Mouse (Mus musculus) 416B (cell line): Measurements from ENCODE around the gene Hoxb6.
A peak's percentile ranks its signal among the peaks of the same experiment; 100 is the strongest.

Experiments
- DNase-seq: peaks from one replicate; pipeline ENCODE4 v3.0.0; 2011; ENCODE audit warnings: low read depth

Gene Hoxb6

DNA sequence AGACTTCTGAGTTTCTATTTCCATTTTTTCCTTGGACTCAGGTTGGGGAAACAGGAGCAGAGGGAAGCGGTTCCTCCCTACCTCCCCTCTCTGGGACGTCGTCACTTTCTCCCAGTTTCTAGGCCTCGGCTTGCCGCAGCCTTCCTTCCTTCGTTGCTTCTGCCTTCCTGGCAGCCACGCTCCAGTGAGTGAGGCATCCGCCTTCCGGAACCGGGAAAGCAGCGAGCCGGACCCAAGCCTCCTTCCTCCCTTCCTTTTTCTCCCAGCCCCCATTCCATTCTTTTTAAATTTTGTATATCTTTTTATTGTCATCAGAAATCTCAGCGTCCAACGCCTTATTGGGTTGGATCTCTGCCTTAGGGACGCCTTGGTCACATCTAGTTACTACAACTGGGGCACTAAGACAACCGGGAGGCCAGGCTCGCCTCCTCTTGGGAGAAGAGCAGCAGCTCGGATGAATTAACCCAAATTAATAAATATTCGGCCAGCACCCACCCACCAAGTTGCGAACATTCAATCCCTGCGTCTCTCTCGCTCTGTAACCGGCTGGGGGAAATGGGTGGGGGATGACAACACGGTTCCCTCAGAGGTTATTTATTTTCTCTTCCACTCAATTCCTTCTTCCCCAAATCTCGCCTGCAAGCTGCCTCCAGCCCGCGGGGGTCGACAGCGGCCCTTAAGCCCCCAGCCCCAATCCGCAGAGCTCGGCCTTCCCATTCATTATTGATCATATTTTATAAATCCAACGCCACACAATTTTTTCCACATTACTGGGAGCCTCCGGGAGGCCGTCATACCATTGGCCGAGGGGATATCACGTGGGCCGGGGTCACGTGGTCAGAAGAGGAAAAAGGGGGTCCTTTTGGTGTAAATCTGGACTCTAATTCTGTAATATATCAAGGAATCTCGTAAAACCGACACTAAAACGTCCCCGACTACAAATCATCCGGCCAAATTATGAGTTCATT is 6.2 kb upstream of the Hoxb6 start, which contains the start of gene Hoxb7:
Gene Hoxb7 (plus strand): TSS at position 853 of the 968 bp plus-strand sequence.
- no peak for DNase-seq

GRCm38 (mm10) chr11:96286739-96287385 is 5.4 kb upstream of the Hoxb6 start:
- DNase-seq, result no peak

DNA sequence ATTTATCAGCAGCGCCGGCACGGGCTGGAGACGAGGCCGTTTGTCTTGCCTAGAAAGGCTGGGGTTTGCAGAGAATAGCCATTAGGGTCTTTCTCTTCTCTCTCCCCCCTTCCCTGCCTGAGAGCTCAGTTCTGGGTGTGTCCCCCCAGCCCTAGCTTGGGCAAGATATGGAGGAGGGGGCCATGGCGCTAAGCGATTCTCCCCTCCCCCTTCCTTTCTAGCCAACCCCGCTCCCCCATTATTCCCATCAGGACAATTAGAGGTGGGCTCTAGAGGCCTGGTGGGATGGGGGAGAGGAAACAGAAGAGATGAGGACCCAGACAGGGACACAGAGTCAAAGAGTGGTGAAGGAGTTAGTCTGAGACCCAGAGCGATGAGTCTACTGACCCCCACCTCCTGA is 4.9 kb upstream of the Hoxb6 start:
- DNase-seq, result no peak

- DNase-seq, result no peak
These were observed 3.6 kb upstream of the Hoxb6 start for GRCm38 (mm10) chr11:96288455-96289221.

- no peak for DNase-seq
These were observed 3.0 kb upstream of the Hoxb6 start for GRCm38 (mm10) chr11:96289293-96289692.

DNA sequence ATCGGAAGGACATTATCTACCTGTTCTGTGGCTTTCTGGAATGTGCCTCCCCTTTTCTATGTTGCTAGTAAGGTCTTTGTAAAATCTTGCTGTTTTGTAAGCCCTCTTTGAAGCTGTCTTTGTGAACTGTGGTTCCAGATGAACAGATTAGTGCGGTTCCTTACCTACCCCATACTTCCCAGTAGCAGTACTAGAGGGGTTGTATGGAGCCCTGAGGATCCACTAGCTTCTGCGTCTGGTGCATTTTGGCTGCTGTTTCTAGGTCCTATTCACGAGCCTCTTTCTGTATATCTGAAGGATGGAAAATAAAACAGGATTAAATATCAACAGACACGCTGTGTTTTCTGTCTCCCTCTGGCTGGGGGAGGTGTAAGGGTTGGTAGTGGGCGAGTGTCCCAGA is 2.4 kb upstream of the Hoxb6 start:
- DNase-seq, result no peak

GRCm38 (mm10) chr11:96290705-96291355 is 1.4 kb upstream of the Hoxb6 start:
- no peak for DNase-seq

DNA sequence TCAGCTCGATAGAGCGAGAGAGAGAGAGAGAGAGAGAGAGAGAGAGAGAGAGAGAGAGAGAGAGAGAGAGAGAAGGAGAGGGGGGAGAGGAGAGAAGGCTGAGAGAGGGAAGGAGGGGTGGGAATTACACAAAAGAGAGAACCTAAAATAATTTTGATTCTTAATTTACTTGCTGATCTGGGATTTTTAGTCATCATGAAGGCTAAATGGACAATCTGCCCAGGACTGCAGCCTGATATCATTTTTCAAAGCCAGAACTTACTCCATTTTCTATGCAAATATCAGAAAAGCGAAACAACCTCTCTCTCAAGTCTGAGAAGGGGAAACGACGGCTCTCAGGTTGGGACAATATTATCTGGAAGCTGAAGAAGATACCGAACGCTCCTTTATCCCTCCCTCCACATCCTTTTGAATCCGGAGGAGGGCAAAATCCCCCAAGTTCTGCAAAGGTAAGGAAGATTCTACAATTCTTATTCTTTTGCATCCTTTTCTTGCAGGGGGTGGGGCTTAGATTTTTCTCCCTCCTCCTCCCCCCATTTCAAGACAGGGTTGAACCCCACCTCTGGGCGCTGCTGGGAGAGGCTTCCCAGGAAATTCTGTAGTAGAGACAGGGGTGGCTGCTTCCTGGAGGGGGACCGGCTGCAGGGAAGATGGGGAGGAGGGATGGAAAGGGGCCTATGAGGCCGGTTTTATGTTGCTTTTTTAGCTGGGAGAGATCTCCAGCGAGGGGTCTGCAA is 457 bp downstream of the Hoxb6 start:
- no peak for DNase-seq

DNA sequence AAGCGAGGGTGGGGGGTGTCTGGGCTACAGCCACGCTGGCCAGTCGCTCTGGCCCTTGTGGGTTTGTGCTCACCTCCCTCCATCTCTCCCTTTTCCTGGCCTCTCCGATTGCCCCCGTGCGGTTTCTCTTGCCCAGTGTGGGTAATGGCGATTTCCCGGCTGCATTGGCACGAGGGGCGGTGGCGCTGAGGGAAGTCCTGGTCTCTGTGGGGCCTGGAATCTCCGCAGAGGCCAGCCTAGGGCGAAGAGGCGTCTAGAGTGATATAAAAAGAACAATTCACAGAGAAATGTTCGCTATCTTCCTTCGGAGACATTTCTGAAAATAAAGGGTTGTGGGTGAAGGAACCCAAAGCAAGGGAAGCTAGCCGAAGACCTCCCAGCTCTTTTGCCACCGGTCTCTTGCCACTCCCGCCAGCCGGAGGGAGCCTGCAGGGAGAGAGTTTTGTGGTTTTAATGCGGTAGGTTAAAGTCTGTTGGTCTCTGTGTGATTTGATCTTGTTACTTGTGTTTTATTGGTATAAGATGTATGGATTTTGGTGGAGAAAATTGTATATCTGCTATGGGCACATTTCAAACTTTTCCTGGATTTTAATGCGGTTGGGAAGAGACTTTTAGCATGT is 1.1 kb downstream of the Hoxb6 start:
- no peak for DNase-seq

- peak; percentile 69 for DNase-seq
These were observed 2.2 kb downstream of the Hoxb6 start for GRCm38 (mm10) chr11:96294245-96295091.

DNA sequence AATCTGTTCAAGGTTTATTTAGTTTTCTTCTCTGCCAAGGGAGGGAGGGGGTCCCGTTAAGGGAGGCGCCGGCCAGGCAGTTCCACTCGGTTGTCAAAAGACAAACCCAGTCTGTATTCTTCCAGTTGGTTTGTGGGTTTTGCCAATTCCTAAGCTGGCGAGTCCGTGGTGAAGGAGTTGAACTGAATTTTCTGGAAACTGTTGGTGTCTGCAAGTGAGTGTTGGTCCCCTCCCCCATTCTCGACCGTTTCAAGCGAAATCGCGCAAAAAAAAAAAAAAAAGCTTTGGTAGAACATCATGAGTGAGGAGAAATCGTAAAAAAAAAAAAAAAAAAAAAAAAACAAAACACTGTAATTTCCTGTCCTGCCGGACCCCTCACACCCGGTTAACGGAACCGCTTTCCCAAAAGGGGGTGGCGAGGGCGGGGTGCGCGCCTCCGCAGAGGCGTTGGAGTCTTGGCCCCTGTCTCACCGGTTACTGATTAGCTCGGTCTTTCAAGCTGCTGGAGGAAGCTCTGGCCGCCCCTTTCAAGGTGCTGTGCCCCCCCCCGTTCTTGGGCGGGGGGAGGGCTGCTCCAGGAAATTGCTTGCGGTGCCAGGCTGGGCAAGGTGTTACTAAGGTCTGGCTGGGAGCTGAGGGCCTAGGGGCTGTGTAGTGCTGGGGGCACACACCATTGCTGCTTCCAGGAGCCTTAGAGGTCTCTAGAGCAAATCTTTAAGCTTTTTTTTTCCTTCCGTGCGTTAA is 3.0 kb downstream of the Hoxb6 start:
- no peak for DNase-seq

GRCm38 (mm10) chr11:96296997-96297396 is 4.7 kb downstream of the Hoxb6 start:
- DNase-seq, result no peak

DNA sequence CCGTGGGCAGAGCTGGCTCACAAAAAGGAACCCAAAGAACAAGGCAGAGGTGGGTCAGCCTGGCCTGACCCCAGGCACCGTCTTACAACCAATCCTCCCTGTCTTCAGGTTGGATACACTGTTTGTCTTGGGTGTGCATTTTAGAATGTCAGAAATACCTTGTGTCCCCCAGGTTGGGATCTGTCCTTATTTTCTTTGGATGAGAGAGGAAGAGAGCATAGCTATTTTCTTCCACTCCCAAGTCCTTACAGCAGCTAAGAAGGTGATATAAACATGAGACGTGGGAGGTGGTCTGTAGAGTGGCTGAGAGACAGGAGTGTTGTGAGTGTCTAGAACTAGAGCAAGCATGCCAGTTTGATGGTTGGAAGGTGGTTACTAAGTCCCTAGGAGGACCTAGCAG is 5.2 kb downstream of the Hoxb6 start:
- DNase-seq, result no peak

DNA sequence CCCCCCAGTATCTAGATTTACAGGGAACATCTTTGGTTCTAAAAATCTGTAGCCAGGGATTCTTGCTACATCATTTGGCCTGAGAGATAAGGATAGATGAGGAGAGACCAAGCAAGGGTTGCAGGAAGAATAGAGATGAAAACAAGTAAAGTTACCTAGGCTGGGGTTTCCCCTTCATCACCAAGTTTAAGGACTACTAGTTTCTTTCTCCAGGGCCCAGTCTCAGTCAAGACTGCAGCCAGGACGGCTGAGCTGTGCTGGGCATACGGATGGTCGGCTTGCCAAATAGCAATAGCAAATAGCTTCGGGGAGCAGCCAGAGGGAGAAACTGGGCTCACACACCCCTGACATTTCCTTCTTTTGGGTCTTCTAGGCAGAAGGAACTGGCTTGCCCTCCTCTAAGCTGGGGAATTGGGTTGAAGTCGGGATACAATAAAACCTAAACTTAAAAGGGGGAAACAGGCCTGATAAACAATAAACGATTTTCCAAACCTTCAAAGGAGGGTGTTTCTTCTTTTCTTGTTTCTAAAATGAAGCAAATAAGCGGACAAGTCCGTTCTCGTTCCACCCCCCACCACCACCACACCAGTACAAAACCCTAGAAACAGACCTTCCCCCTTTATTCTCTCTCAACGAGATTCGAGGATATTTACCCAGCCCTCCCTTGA is 5.8 kb downstream of the Hoxb6 start:
- no peak for DNase-seq

DNA sequence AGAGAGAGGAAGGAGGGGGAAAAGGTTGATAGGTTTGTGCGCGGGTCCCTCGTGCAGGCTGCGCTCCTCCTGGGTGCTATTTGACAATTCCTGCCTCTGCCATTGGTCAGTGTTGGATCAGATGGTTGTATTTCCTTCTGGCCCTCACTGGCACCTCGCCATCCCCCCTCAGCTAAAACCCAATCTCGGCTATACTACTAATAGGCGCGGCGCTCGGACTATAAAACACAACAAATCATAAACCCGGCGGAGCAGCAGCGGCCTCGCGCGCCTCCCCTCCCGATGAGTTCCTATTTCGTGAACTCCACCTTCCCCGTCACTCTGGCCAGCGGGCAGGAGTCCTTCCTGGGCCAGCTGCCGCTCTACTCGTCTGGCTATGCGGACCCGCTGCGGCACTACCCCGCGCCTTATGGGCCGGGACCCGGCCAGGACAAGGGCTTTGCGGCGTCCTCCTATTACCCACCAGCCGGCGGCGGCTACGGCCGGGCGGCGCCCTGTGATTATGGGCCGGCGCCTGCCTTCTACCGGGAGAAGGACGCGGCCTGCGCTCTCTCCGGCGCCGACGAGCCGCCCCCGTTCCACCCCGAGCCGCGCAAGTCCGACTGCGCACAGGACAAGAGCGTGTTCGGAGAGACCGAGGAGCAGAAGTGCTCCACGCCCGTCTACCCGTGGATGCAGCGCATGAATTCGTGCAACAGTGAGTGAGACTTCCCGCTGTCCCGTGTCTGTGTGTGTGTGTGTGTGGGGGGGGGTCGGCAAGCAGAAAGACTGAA is 6.8 kb downstream of the Hoxb6 start:
- DNase-seq, result no peak

DNA sequence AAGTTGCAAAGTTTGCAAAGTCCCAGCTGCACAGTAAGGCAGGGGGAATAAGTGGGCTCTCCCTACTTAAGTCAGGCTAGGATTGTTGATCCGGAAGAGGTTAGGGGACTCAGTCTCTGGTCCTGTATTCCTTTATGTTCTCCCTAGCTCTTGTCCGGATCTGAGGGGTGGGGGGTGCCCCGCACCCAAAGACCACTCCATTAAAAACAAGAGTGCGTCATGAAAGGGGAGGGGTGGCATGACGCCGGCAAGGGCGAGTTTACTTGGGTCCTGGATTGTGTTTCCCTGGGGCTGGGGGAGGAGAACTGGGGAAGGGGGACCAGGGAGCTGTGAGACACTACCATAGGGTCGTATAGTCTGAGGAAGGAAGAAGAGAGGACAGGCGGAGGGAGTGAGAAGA is 7.5 kb downstream of the Hoxb6 start:
- no peak for DNase-seq

DNA sequence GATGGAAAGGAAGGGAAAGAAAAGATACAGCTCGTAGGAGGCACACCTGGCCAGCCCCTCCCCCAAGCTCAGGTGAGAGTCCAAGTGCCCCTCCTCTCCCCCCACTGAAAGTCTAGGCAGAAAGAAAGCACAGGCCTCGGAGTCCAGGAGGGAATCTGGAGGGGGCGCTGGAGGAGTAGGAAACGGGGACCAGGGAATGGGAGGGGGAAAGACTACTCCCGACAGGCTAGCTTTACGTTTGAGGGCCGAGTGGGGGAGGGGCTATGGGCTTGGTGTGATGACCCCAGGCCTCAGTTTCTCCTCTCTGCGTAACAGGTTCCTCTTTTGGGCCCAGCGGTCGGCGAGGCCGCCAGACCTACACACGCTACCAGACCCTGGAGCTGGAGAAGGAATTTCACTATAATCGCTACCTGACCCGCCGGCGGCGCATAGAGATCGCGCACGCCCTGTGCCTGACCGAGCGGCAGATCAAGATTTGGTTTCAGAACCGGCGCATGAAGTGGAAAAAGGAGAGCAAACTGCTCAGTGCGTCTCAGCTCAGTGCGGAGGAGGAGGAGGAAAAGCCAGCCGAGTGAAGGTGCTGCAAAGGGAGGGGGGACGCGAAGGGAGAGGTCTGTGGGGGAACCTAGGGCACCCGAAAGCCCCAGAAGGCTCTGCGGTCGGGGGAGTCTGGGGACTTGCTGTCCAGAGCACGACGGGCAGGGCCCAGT is 8.2 kb downstream of the Hoxb6 start:
- no peak for DNase-seq
